Mouse (Mus musculus) neural tube, embryonic 14.5 days (tissue): ENCODE data around the gene Myo1a. TPM values are rescaled to one million over a fixed set of nuclear protein-coding genes. Genes with fewer than 3 reads are reported as not detected.

ENCODE experiments used
- ATAC-seq: fragments of 200-750 bp; cut with Nextera tagmentation; 2 replicates; pipeline ENCODE4 v1.8.0; 2017; ENCODE audit warnings: low read depth, mild to moderate bottlenecking, moderate TSS enrichment, moderate library complexity
- H3K27ac ChIP-seq: fragments of 300-500 bp; sonication (generic); 2 replicates; pipeline ENCODE4 v1.5.1; 2014; ENCODE audit warnings: low read depth, mild to moderate bottlenecking, control low read depth, low read length, moderate library complexity, mixed read lengths
- H3K27me3 ChIP-seq: fragments of 300-500 bp; sonication (generic); 2 replicates; pipeline ENCODE4 v1.6.1; 2014; ENCODE audit warnings: low read length; ENCODE audit not compliant: control insufficient read depth, insufficient read depth
- H3K36me3 ChIP-seq: fragments of 300-500 bp; sonication (generic); 2 replicates; pipeline ENCODE4 v1.6.1; 2014; ENCODE audit warnings: low read length, mixed read lengths; ENCODE audit not compliant: control insufficient read depth, insufficient read depth
- H3K4me1 ChIP-seq: fragments of 300-500 bp; sonication (generic); 2 replicates; pipeline ENCODE4 v1.6.1; 2014; ENCODE audit warnings: low read length; ENCODE audit not compliant: control insufficient read depth, insufficient read depth
- H3K4me2 ChIP-seq: fragments of 300-500 bp; sonication (generic); 2 replicates; pipeline ENCODE4 v1.6.1; 2014; ENCODE audit warnings: mild to moderate bottlenecking, low read depth, low read length, control low read depth
- H3K4me3 ChIP-seq: fragments of 300-500 bp; sonication (generic); 2 replicates; pipeline ENCODE4 v1.5.1; 2014; ENCODE audit warnings: low read depth, low read length, control low read depth, mixed read lengths
- H3K9ac ChIP-seq: fragments of 300-500 bp; sonication (generic); replicated peaks from 2 replicates; pipeline ENCODE4 v1.6.1; 2014; ENCODE audit warnings: low read depth, mild to moderate bottlenecking, control low read depth, low read length, mixed read lengths
- H3K9me3 ChIP-seq: fragments of 300-500 bp; sonication (generic); 2 replicates; pipeline ENCODE4 v1.6.1; 2016; ENCODE audit warnings: low read length; ENCODE audit not compliant: control insufficient read depth
- WGBS: fragments of 180-500 bp; shearing (Covaris S2); extraction: QIAGEN DNeasy Blood & Tissue Kit; methylation state at CpG from one replicate; pipeline ENCODE4 v1.1.7; 2014; 5-methylcytosine and 5-hydroxymethylcytosine counted together
- polyA plus RNA-seq: library from polyadenylated mRNA; unstranded; fragments of >200 nt; fragmentation: Nextera tagmentation; extraction: Ambion mirVana; gene quantifications from 2 replicates; pipeline ENCODE4 v1.2.1, GENCODE M21; 2014

Gene Myo1a
- polyA plus RNA-seq, 1 experiment from 2014 or later, result 0.28 TPM

DNA sequence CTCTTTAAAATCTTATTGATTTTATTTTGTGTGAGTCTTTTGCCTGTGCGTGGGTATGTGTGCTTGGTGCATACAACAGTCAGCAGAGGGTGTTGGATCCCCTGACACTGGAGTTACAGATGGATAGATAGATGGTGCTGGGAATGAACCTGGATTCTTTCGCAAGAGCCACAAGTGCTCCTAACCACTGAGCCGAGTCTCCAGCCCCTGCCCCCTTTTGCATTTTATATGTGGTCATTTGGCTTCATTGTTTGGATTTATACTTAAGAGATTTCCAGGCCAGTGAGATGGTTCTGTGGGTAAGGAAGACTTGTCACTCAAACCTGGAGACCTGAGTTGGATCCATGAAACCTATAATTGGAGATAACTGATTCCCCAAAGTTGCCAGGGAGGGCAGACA lies 25.1 kb upstream of the Myo1a start:
- Histone ChIP-seq H3K9me3 (no peaks in the 10 kb centered on the region), H3K9ac (no peak overlapping the region), H3K36me3 (no peaks in the 10 kb centered on the region), H3K4me1 (peaks cover 4% of the 10 kb centered on the region; the same call in 1 of the 2 replicates), H3K27ac (no peak overlapping the region), H3K27me3 (no peaks in the 10 kb centered on the region), H3K4me3 (no peak overlapping the region), H3K4me2 (no peak overlapping the region)
- 93% methylated on average over 3 of the region's 3 CpGs for WGBS
- no peak for ATAC-seq

DNA sequence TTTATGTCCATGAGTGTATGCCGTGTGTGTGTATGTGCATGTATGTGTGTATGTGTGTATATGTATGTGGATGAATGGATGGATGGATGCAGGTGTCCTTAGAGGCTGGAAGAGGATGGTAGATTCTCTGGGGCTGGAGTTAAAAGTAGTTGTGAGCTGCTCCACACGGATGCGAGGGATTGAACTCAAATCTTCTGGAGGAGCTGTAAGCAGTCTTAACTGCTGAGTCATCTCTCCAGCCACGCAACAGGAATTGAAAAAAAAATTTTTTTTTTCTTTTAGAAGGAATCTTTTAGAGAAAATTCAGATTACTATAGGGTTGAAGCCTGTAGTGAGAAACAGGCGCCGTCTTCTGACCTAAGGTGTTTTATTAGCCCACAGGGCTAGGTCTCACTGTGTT lies 22.1 kb upstream of the Myo1a start:
- ATAC-seq, result no peak
- H3K9ac ChIP-seq, result no peak overlapping the region
- H3K4me1 ChIP-seq, result no peaks in the 10 kb centered on the region
- H3K9me3 ChIP-seq, result no peaks in the 10 kb centered on the region
- H3K36me3 ChIP-seq, result no peaks in the 10 kb centered on the region
- H3K4me2 ChIP-seq, result no peak overlapping the region
- H3K27me3 ChIP-seq, result no peaks in the 10 kb centered on the region
- H3K27ac ChIP-seq, result no peak overlapping the region
- no peak overlapping the region for H3K4me3 ChIP-seq
- 96% methylated on average over 6 of the region's 6 CpGs for WGBS

DNA sequence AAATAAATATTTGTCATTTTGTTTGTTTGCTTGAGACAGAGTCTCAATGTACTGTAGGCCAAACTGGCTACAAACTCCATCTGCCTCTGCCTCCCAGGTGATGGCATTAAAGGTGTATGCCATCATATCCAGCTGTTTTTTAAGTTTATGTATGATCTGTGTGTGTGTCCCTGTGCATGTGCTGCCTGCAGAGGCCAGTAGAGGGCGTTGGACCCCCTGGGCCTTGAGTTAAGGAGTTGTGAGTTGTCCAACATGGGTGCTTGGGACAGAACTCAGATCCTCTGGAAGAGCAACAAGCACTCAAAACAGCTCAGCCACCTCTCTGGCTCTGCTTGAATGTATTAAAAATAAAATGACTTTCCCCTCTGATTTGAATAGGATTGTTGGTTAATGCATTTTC lies 13.9 kb upstream of the Myo1a start:
- Histone ChIP-seq H3K27me3 (no peaks in the 10 kb centered on the region), H3K27ac (no peak overlapping the region), H3K9me3 (no peaks in the 10 kb centered on the region), H3K4me3 (no peak overlapping the region), H3K36me3 (peaks cover 2% of the 10 kb centered on the region; the same call in 1 of the 2 replicates), H3K9ac (no peak overlapping the region), H3K4me1 (no peaks in the 10 kb centered on the region), H3K4me2 (no peak overlapping the region)
- ATAC-seq, result no peak
- WGBS, result 39% methylated on average over 1 of the region's 1 CpGs

DNA sequence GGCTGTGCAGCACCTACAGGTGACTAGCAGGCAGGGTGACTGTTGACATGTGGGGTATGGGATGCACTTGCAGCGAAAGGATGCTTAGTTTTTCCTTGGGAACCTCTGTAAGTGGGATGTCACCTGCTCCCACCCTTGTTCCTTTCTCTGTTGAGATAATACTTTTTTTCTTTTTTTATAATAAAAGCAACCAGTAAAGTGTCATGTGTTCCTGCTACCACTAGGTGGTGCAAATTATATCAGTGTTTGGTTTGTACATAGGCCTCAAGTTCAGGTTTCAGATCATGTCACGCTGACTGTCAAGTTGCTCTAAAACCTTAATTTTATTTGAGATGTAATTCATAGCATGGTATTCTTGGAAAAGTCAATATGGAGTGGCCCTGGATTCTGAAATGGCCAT lies 10.3 kb upstream of the Myo1a start:
- WGBS, result 49% methylated on average over 2 of the region's 2 CpGs
- no peak overlapping the region for H3K4me3 ChIP-seq

DNA sequence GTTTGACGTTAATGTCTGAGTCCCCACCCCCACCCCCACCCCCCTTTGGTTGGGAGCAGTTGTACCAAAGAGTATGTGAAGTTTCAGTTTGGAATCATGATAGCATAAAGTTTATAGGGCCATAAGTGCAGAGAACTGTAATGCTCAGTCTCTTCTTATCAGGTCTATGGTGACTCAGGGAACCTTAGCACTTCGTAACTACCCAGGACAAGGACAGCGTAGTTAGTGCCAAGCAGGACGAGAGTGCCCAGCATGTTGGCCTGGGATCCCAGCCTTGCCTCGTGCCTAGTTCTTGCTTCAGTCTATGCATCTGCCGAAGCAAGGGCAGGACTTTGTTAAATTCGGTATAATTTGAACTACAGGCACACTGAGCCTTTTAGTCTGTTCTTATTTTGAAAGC lies 9.2 kb upstream of the Myo1a start:
- H3K9ac ChIP-seq, result no peak overlapping the region
- no peak for ATAC-seq
- 94% methylated on average over 7 of the region's 7 CpGs for WGBS

More for the DNA sequence above, 10.3 kb upstream of the Myo1a start:
- no peak for ATAC-seq
- H3K36me3 ChIP-seq, result peaks cover 7% of the 10 kb centered on the region; the same call in 1 of the 2 replicates
- no peak overlapping the region for H3K27ac ChIP-seq
- H3K4me1 ChIP-seq, result no peaks in the 10 kb centered on the region
- H3K27me3 ChIP-seq, result no peaks in the 10 kb centered on the region
- H3K9me3 ChIP-seq, result no peaks in the 10 kb centered on the region
- H3K4me2 ChIP-seq, result no peak overlapping the region
- H3K9ac ChIP-seq, result no peak overlapping the region

DNA sequence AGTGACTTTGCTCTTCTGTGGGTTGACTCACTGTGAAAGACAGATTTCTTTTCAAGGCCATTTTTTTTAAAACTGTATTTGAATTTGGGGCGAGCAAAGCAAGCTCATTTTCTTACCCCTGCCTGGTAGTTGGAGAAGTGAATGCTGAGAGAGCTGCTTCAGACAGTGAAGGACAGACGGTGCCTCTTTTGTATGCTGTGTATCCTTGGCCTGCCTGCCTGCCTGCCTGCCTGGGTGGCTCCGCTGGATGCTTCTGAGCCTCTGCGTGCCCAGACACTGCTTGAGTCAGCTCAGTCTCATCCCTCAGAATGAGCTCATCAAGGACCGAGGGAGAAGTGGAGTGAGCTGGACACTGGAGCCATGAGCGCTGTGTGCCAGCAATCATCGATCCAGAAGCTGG lies 6.0 kb upstream of the Myo1a start:
- Histone ChIP-seq H3K4me2 (no peak overlapping the region), H3K27ac (no peak overlapping the region), H3K36me3 (peaks cover 5% of the 10 kb centered on the region; the same call in 1 of the 2 replicates), H3K4me3 (no peak overlapping the region), H3K9me3 (no peaks in the 10 kb centered on the region), H3K27me3 (no peaks in the 10 kb centered on the region), H3K4me1 (no peaks in the 10 kb centered on the region), H3K9ac (no peak overlapping the region)
- ATAC-seq, result no peak
- whole genome bisulfite sequencing, result 89% methylated on average over 7 of the region's 7 CpGs

More for the DNA sequence above, 9.2 kb upstream of the Myo1a start:
- H3K27me3 ChIP-seq, result no peaks in the 10 kb centered on the region
- H3K36me3 ChIP-seq, result peaks cover 7% of the 10 kb centered on the region; the same call in 1 of the 2 replicates
- no peak overlapping the region for H3K27ac ChIP-seq
- H3K4me1 ChIP-seq, result no peaks in the 10 kb centered on the region
- no peak overlapping the region for H3K4me3 ChIP-seq
- H3K4me2 ChIP-seq, result no peak overlapping the region
- no peaks in the 10 kb centered on the region for H3K9me3 ChIP-seq

DNA sequence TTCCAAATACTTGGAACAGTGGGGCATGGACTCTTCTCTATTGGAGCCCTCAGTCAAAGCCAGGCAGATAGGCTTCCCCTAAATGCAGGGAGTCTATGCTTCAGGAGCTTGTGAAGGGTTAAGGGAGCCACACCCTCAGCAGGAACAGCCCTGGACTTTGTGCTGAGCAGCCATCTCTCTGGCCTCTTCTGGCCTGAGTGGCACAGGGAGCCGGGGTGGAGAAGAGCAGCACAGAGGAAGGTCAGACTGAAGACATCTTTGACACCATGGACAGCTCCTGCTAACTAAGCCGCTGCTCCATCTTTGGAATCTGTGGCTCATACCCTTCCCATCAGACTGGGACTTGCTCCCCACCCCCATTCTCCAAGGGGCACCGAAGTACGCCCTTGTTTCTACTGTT lies 1.7 kb upstream of the Myo1a start:
- Histone ChIP-seq H3K4me1 (no peaks in the 10 kb centered on the region), H3K27me3 (no peaks in the 10 kb centered on the region), H3K4me2 (no peak overlapping the region), H3K36me3 (0 out of 2 replicates have a peak, but pooled peaks cover 2% of the 10 kb centered on the region), H3K4me3 (no peak overlapping the region), H3K9me3 (no peaks in the 10 kb centered on the region), H3K27ac (no peak overlapping the region), H3K9ac (no peak overlapping the region)
- no peak for ATAC-seq
- WGBS, result 55% methylated on average over 4 of the region's 4 CpGs

DNA sequence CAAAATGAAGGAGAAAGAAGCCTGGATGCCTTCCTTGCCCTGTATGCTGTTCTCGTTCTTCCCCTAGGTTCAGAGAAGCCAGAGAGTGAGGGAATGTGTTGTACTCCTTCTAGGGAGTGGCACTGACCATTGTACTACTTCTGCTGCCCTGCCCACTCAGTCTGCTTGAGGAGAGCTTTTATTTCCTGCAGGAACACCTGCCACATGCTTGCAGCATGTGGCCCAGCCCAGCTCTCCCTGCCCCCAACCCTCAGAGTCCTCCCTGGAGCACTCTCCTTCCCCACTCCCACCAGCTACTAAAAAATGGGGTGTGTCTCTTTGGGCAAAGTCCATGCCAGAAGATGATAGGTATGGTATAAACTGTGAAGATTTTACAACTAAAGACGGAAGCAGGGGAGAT lies 677 bp upstream of the Myo1a start:
- no peaks in the 10 kb centered on the region for H3K9me3 ChIP-seq
- H3K4me3 ChIP-seq, result no peak overlapping the region
- ATAC-seq, result no peak
- 79% methylated on average over 2 of the region's 2 CpGs for WGBS
- H3K4me2 ChIP-seq, result no peak overlapping the region
- H3K27ac ChIP-seq, result no peak overlapping the region
- H3K9ac ChIP-seq, result no peak overlapping the region
- H3K4me1 ChIP-seq, result no peaks in the 10 kb centered on the region
- H3K27me3 ChIP-seq, result no peaks in the 10 kb centered on the region
- no peaks in the 10 kb centered on the region for H3K36me3 ChIP-seq

DNA sequence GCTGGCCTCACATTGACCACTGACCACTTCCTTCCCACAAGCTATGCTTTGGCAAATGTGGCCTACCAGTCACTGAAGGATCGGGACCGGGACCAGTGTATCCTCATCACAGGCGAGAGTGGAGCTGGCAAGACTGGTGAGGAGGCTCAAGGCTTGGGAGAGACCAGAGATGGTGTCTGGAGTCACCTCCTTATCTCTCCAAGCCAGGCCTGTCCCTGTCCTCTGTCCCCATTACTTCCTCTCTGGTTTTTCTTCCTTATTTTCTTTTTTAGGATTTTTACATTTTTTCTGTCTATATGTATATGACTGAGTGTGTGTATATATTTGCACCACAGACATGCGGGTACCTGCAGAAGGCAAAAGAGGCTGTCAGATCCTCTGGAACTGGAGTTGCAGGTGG lies 813 bp downstream of the Myo1a start:
- WGBS, result 91% methylated on average over 4 of the region's 4 CpGs
- Histone ChIP-seq H3K27ac (no peak overlapping the region), H3K27me3 (no peaks in the 10 kb centered on the region), H3K4me1 (no peaks in the 10 kb centered on the region), H3K9me3 (no peaks in the 10 kb centered on the region), H3K9ac (no peak overlapping the region), H3K4me2 (no peak overlapping the region), H3K36me3 (no peaks in the 10 kb centered on the region), H3K4me3 (no peak overlapping the region)
- no peak for ATAC-seq

DNA sequence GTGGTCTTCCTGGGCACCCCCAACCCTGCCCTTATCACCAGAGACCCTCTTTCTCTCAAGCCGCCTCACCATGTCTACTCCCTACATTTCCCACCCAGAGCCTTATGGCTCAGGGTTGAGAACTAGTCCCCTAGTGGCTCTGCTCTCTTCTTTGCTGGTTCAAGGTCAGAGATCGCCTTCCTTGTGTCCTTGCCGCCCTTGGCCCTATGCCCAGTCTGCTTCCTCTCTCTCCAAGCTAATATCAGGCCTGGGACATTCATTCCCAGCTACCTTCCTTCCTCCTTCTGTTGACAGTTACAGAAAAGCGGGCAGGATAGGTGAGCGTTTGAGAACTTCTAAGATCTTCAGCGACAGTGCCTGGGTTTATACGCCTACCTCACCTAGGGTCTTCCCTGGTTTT lies 2.8 kb downstream of the Myo1a start:
- Histone ChIP-seq H3K4me3 (no peak overlapping the region), H3K9me3 (no peaks in the 10 kb centered on the region), H3K4me1 (no peaks in the 10 kb centered on the region), H3K27ac (no peak overlapping the region), H3K9ac (no peak overlapping the region), H3K27me3 (no peaks in the 10 kb centered on the region), H3K4me2 (no peak overlapping the region), H3K36me3 (no peaks in the 10 kb centered on the region)
- ATAC-seq, result no peak
- 85% methylated on average over 7 of the region's 7 CpGs for WGBS
